Mouse (Mus musculus) lung, adult 2 months (tissue): Measurements from ENCODE around the gene Pip4k2c. TPM values are rescaled to one million over a fixed set of nuclear protein-coding genes. Genes with fewer than 3 reads are reported as not detected.
A peak's percentile ranks its signal among the peaks of the same experiment; 100 is the strongest.

Experiments used
- DNase-seq: peaks from one replicate; pipeline ENCODE4 v3.0.0; 2022
- H3K4me1 ChIP-seq: fragments of 200-500 bp; 2 replicates; pipeline ENCODE4 v1.6.1; 2011; ENCODE audit warnings: low read length; ENCODE audit not compliant: control insufficient read depth, insufficient read depth
- H3K4me3 ChIP-seq: fragments of 200-500 bp; replicated peaks from 2 replicates; pipeline ENCODE3; 2011; ENCODE audit warnings: low read depth, mild to moderate bottlenecking, control low read depth, low read length; ENCODE audit errors: extremely low read depth
- CTCF ChIP-seq: fragments of 200-500 bp; IDR thresholded peaks from 2 replicates; pipeline ENCODE4 v1.5.1; 2011; ENCODE audit warnings: mild to moderate bottlenecking, low read length, control low read depth; ENCODE audit not compliant: insufficient read depth
- POLR2A ChIP-seq: fragments of 200-500 bp; IDR thresholded peaks from 2 replicates; pipeline ENCODE4 v1.6.1; 2011; ENCODE audit warnings: low read depth, mild to moderate bottlenecking, control low read depth, low read length, borderline replicate concordance; ENCODE audit errors: extremely low read depth
- WGBS: fragments of 180-500 bp; shearing (Covaris S2); methylation state at CpG from one replicate; pipeline ENCODE4 v1.1.7; 2018; 5-methylcytosine and 5-hydroxymethylcytosine counted together
- polyA plus RNA-seq: library from polyadenylated mRNA; depleted of rRNA; stranded (reverse); fragments of >200 nt; gene quantifications from 2 replicates; pipeline ENCODE4 v1.2.3, GENCODE M21; 2012

Pip4k2c gene
- polyA plus RNA-seq, 1 experiment: 45.7 TPM

DNA sequence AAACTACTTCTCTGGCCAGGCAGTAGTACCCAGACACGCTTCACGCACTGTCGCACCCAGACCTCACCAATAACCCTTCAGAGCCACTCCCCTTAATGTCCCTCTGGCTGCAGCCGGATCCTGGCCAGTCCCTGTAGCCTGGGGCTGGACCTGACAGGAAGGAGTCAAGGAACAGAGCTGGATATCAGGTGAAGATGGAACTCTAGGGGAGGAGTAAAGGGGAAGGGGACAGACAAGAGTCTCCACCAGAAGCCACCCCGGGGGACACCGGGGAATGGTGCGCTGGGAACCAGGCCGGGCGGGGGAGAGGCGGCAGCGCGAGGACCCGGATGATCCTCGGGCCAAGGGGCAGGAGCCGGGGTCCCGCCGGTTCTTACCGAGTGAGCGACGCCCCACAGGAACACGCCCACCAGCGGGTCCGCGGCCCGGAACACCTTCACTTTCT lies 402 bp downstream of the Pip4k2c start:
- no peak for DNase-seq
- Histone ChIP-seq H3K4me3 (peak overlapping the region; percentile 73), H3K4me1 (peaks cover 4% of the 10 kb centered on the region; the same call in 1 of the 2 replicates)
- 1% methylated on average over 25 of the region's 25 CpGs for WGBS
- TF ChIP-seq CTCF (no peak), POLR2A (no peak)

- DNase-seq: no peak
- TF ChIP-seq CTCF: no peak
- TF ChIP-seq POLR2A: no peak
- Histone ChIP-seq H3K4me3 (no peak overlapping the region), H3K4me1 (peaks cover 4% of the 10 kb centered on the region; the same call in 1 of the 2 replicates)
- 87% methylated on average over 13 of the region's 13 CpGs for WGBS
These were observed 1.3 kb downstream of the Pip4k2c start for GRCm38 (mm10) chr10:127209928-127210570.

DNA sequence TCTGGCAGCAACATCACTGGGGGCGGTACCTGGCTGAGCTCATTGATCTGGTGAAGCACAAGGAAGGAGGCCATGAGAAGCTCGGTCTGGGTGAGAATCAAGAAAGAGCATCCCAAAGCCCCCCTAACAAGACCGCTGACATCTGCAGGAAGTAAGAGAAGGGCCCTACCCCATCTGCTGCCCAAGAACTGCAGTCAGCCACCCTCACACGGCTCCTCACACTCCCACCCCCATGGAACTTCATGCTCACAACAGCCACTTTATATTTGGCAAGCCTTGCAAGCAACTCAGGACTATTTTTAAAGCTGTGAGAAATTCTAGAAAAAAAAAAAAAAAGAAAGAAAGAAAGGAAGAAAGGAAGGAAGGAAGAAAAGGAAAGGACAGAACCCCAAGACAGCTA lies 2.5 kb downstream of the Pip4k2c start:
- WGBS: 59% methylated on average over 4 of the region's 4 CpGs
- TF ChIP-seq CTCF (no peak), POLR2A (no peak)
- DNase-seq: no peak
- Histone ChIP-seq H3K4me1 (peaks cover 4% of the 10 kb centered on the region; the same call in 1 of the 2 replicates), H3K4me3 (no peak overlapping the region)

DNA sequence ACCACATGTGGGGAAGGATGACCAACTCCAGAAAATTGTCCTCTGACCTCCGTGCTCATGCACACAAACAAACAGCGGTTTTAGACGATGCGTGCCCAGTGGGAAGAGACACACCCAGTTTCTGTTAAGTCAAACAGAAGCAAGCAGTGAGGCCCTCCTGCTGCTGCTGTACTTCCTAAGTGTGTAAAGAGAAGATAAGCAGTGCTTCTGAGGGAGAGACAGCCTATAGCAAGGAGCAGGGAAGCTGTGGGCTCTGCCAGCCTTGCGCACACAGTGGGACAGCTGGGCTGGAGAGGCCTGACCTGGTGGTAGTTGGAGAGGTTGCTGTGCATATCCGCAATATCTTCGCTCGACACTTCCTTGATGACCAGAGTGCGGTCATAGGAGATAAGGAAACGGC lies 6.0 kb downstream of the Pip4k2c start:
- no peak for DNase-seq
- TF ChIP-seq POLR2A (no peak), CTCF (no peak)
- WGBS: 61% methylated on average over 10 of the region's 10 CpGs
- Histone ChIP-seq H3K4me3 (no peak overlapping the region), H3K4me1 (peaks cover 2% of the 10 kb centered on the region; the same call in 1 of the 2 replicates)

DNA sequence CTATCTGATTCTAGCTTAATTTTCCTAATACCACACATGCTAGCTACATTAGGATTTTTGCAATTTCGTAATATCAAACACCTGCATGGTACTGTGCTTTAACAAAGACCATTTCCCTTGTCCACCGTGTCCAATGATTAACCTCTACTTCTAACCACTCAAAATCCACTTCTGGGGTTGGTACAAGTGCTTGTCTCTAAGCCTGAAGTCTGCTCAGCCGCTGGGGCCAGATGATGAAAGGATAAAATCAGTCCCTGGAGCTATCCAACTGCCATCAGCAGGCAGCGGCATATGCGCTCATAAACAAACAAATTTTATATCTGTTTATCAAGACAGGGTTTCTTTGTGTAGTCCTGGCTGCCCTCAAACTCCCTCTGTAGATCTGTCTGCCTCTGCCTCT lies 6.8 kb downstream of the Pip4k2c start:
- H3K4me1 ChIP-seq: no peaks in the 10 kb centered on the region
- DNase-seq: no peak
- no peak overlapping the region for H3K4me3 ChIP-seq
- TF ChIP-seq CTCF: no peak
- TF ChIP-seq POLR2A: no peak
- WGBS: 59% methylated on average over 5 of the region's 5 CpGs

DNA sequence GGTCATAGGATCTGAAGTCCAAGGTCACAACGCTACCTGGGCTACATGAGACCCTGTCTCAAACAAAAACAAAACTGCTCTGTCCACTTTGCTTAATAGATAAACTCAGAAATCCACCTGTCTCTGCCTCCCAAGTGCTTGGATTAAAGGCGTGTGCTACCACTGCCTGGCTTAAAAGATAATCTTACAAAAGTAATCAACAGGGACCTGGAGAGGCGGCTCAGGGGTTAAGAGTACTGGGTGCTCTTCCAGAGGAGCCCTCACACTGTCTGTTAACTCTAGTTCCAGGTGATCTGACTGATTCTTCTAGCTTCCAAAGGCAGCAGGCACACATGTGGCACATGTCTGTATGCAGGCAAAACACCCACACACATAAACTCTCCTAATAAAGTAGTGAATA lies 8.3 kb downstream of the Pip4k2c start:
- H3K4me3 ChIP-seq: no peak overlapping the region
- 92% methylated on average over 3 of the region's 3 CpGs for WGBS
- TF ChIP-seq CTCF (no peak), POLR2A (no peak)
- no peak for DNase-seq
- no peaks in the 10 kb centered on the region for H3K4me1 ChIP-seq

- DNase-seq: no peak
- WGBS: 83% methylated on average over 8 of the region's 8 CpGs
- peaks cover 3% of the 10 kb centered on the region; the same call in 1 of the 2 replicates for H3K4me1 ChIP-seq
- H3K4me3 ChIP-seq: no peak overlapping the region
- TF ChIP-seq POLR2A (no peak), CTCF (no peak)
These were observed 11.1 kb downstream of the Pip4k2c start for GRCm38 (mm10) chr10:127200279-127200678.

- no peak overlapping the region for H3K4me3 ChIP-seq
- TF ChIP-seq POLR2A (no peak), CTCF (no peak)
- WGBS: 89% methylated on average over 11 of the region's 11 CpGs
These were observed 11.9 kb downstream of the Pip4k2c start for GRCm38 (mm10) chr10:127199474-127199873.

GRCm38 (mm10) chr10:127199068-127199467 lies 12.3 kb downstream of the Pip4k2c start:
- DNase-seq: no peak
- no peak overlapping the region for H3K4me3 ChIP-seq
- peaks cover 6% of the 10 kb centered on the region for H3K4me1 ChIP-seq
- WGBS: 66% methylated on average over 5 of the region's 5 CpGs
- TF ChIP-seq POLR2A: no peak
- no peak for TF ChIP-seq CTCF

More at GRCm38 (mm10) chr10:127199474-127199873, 11.9 kb downstream of the Pip4k2c start:
- peaks cover 6% of the 10 kb centered on the region for H3K4me1 ChIP-seq
- DNase-seq: no peak

GRCm38 (mm10) chr10:127198492-127198891 lies 12.9 kb downstream of the Pip4k2c start:
- Histone ChIP-seq H3K4me1 (peaks cover 6% of the 10 kb centered on the region), H3K4me3 (no peak overlapping the region)
- 39% methylated on average over 2 of the region's 2 CpGs for WGBS
- TF ChIP-seq CTCF: no peak
- no peak for TF ChIP-seq POLR2A
- DNase-seq: no peak
